Mouse (Mus musculus): Measurements from ENCODE around the gene Ttll1. TPM values are rescaled to one million over a fixed set of nuclear protein-coding genes. Genes with fewer than 3 reads are reported as not detected.
A peak's percentile ranks its signal among the peaks of the same experiment; 100 is the strongest.

The Ttll1 gene
- polyA plus RNA-seq, 1 experiment from 2014 or later = 30.9 TPM

- no peaks in the 10 kb centered on the region for H3K9me3 ChIP-seq
- no peaks in the 10 kb centered on the region; the same call in 1 of the 2 replicates for H3K36me3 ChIP-seq (replicated peaks)
- H3K27me3 ChIP-seq (replicated peaks; ENCODE audit: low read depth, poor library complexity, severe bottlenecking) = no peaks in the 10 kb centered on the region
- WGBS = 63% methylated on average over 5 of the region's 5 CpGs
- no peak overlapping the region for H3K4me3 ChIP-seq
- no peak for DNase-seq (ENCODE audit: low spot score)
- peak overlapping the region; percentile 40; the same call in 1 of the 2 replicates for H3K27ac ChIP-seq (replicated peaks)
- H3K4me1 ChIP-seq = peaks cover 49% of the 10 kb centered on the region
These were observed 65.3 kb downstream of the Ttll1 start for GRCm38 (mm10) chr15:83445383-83445782.

GRCm38 (mm10) chr15:83444425-83444824 lies 66.3 kb downstream of the Ttll1 start:
- H3K4me1 ChIP-seq = peaks cover 49% of the 10 kb centered on the region
- DNase-seq (ENCODE audit: low spot score) = peak; percentile 31
- 50% methylated on average over 6 of the region's 6 CpGs for WGBS
- H3K4me3 ChIP-seq = no peak overlapping the region
- H3K27ac ChIP-seq (replicated peaks) = no peak overlapping the region
- no peaks in the 10 kb centered on the region for H3K36me3 ChIP-seq (replicated peaks)
- H3K9me3 ChIP-seq = no peaks in the 10 kb centered on the region
- no peaks in the 10 kb centered on the region for H3K27me3 ChIP-seq (replicated peaks; ENCODE audit: low read depth, poor library complexity, severe bottlenecking)

GRCm38 (mm10) chr15:83442495-83443037 lies 68.1 kb downstream of the Ttll1 start:
- Histone ChIP-seq H3K36me3 (replicated peaks) (no peaks in the 10 kb centered on the region), H3K4me3 (no peak overlapping the region), H3K27ac (replicated peaks) (no peak overlapping the region), H3K27me3 (replicated peaks; ENCODE audit: low read depth, poor library complexity, severe bottlenecking) (no peaks in the 10 kb centered on the region), H3K9me3 (no peaks in the 10 kb centered on the region), H3K4me1 (peaks cover 40% of the 10 kb centered on the region)
- 85% methylated on average over 4 of the region's 4 CpGs for WGBS
- DNase-seq (ENCODE audit: low spot score) = no peak

GRCm38 (mm10) chr15:83440726-83441125 lies 70.0 kb downstream of the Ttll1 start:
- Histone ChIP-seq H3K4me1 (peaks cover 22% of the 10 kb centered on the region), H3K27ac (replicated peaks) (no peak overlapping the region), H3K9me3 (no peaks in the 10 kb centered on the region), H3K27me3 (replicated peaks; ENCODE audit: low read depth, poor library complexity, severe bottlenecking) (no peaks in the 10 kb centered on the region), H3K36me3 (replicated peaks) (no peaks in the 10 kb centered on the region), H3K4me3 (no peak overlapping the region)
- 52% methylated on average over 5 of the region's 5 CpGs for WGBS
- peak; percentile 20 for DNase-seq (ENCODE audit: low spot score)

GRCm38 (mm10) chr15:83436541-83436940 lies 74.2 kb downstream of the Ttll1 start:
- WGBS = 90% methylated on average over 9 of the region's 9 CpGs
- no peak for DNase-seq (ENCODE audit: low spot score)
- no peaks in the 10 kb centered on the region for H3K27me3 ChIP-seq (replicated peaks; ENCODE audit: low read depth, poor library complexity, severe bottlenecking)

GRCm38 (mm10) chr15:83435324-83436090 lies 75.2 kb downstream of the Ttll1 start:
- Histone ChIP-seq H3K27me3 (replicated peaks; ENCODE audit: low read depth, poor library complexity, severe bottlenecking) (no peaks in the 10 kb centered on the region), H3K36me3 (replicated peaks) (no peaks in the 10 kb centered on the region), H3K9me3 (no peaks in the 10 kb centered on the region), H3K4me1 (peaks cover 22% of the 10 kb centered on the region), H3K4me3 (no peak overlapping the region), H3K27ac (replicated peaks) (no peak overlapping the region)
- 86% methylated on average over 8 of the region's 8 CpGs for WGBS
- DNase-seq (ENCODE audit: low spot score) = no peak

More at GRCm38 (mm10) chr15:83436541-83436940, 74.2 kb downstream of the Ttll1 start:
- Histone ChIP-seq H3K4me3 (no peak overlapping the region), H3K9me3 (no peaks in the 10 kb centered on the region), H3K36me3 (replicated peaks) (no peaks in the 10 kb centered on the region), H3K4me1 (peaks cover 27% of the 10 kb centered on the region), H3K27ac (replicated peaks) (no peak overlapping the region)

- WGBS = 83% methylated on average over 4 of the region's 4 CpGs
- Histone ChIP-seq H3K4me1 (peaks cover 22% of the 10 kb centered on the region), H3K27ac (replicated peaks) (no peak overlapping the region), H3K9me3 (no peaks in the 10 kb centered on the region), H3K36me3 (replicated peaks) (no peaks in the 10 kb centered on the region), H3K4me3 (no peak overlapping the region), H3K27me3 (replicated peaks; ENCODE audit: low read depth, poor library complexity, severe bottlenecking) (no peaks in the 10 kb centered on the region)
- no peak for DNase-seq (ENCODE audit: low spot score)
These were observed 76.0 kb downstream of the Ttll1 start for GRCm38 (mm10) chr15:83434692-83435091.

Small RNA genes lying within 50 kb of the gene (microRNA-seq; reads per million reads assigned to microRNA genes)
- gene Gm24575 = not detected

Other genes with a start within 250 kb of the Ttll1 start
- 27.2 and 29.1 TPM in 2 replicates for gene Arfgap3, start 160.6 kb downstream of the Ttll1 start, polyA plus RNA-seq (2016; fragmentation: Nextera tagmentation; extraction: Ambion mirVana)
- gene Pacsin2, start 46.3 kb downstream of the Ttll1 start, polyA plus RNA-seq (2016; fragmentation: Nextera tagmentation; extraction: Ambion mirVana) = 60.7 and 61.7 TPM in 2 replicates
- gene Bik, start 16.0 kb upstream of the Ttll1 start, polyA plus RNA-seq (2016; fragmentation: Nextera tagmentation; extraction: Ambion mirVana) = 2.3 TPM in 2 replicates
- 34.1 and 35.6 TPM in 2 replicates for gene Tspo, start 52.7 kb upstream of the Ttll1 start, polyA plus RNA-seq (2016; fragmentation: Nextera tagmentation; extraction: Ambion mirVana)
- 43.9 and 46.9 TPM in 2 replicates for gene Mcat, start 52.9 kb upstream of the Ttll1 start, polyA plus RNA-seq (2016; fragmentation: Nextera tagmentation; extraction: Ambion mirVana)
- gene Ttll12, start 84.3 kb upstream of the Ttll1 start, polyA plus RNA-seq (2016; fragmentation: Nextera tagmentation; extraction: Ambion mirVana) = 62.8 and 64.3 TPM in 2 replicates
- 51.4 and 52.4 TPM in 2 replicates for gene Scube1, start 214.1 kb upstream of the Ttll1 start, polyA plus RNA-seq (2016; fragmentation: Nextera tagmentation; extraction: Ambion mirVana)